Mouse (Mus musculus) hindbrain, embryonic 10.5 days (tissue): ENCODE results near the gene Sf3a2. TPM values are rescaled to one million over a fixed set of nuclear protein-coding genes. Genes with fewer than 3 reads are reported as not detected.
A peak's percentile ranks its signal among the peaks of the same experiment; 100 is the strongest.

Experiments used
- DNase-seq: peaks from one replicate; pipeline ENCODE4 v3.0.0-alpha.2; 2017; ENCODE audit warnings: low spot score
- H3K27ac ChIP-seq: fragments of 300-500 bp; sonication (generic); 2 replicates; pipeline ENCODE4 v1.5.1; 2016; ENCODE audit warnings: mild to moderate bottlenecking, moderate library complexity
- H3K27me3 ChIP-seq: fragments of 300-500 bp; sonication (generic); 2 replicates; pipeline ENCODE4 v1.6.1; 2016; ENCODE audit warnings: mild to moderate bottlenecking; ENCODE audit not compliant: poor library complexity, insufficient read depth, severe bottlenecking
- H3K36me3 ChIP-seq: fragments of 300-500 bp; sonication (generic); 2 replicates; pipeline ENCODE4 v1.6.1; 2016; ENCODE audit warnings: mild to moderate bottlenecking, moderate library complexity
- H3K4me1 ChIP-seq: fragments of 300-500 bp; sonication (generic); replicated peaks from 2 replicates; pipeline ENCODE4 v1.6.1; 2016; ENCODE audit warnings: mild to moderate bottlenecking
- H3K4me3 ChIP-seq: fragments of 300-500 bp; sonication (generic); 2 replicates; pipeline ENCODE4 v1.5.1; 2016; ENCODE audit warnings: mild to moderate bottlenecking, moderate library complexity
- H3K9me3 ChIP-seq: fragments of 300-500 bp; sonication (generic); 2 replicates; pipeline ENCODE4 v1.6.1; 2016; ENCODE audit warnings: mild to moderate bottlenecking, moderate library complexity
- WGBS: fragments of 180-500 bp; shearing (Covaris S2); methylation state at CpG from one replicate; pipeline ENCODE4 v1.1.7; 2016; 5-methylcytosine and 5-hydroxymethylcytosine counted together
- polyA plus RNA-seq: library from polyadenylated mRNA; unstranded; fragments of >200 nt; fragmentation: Nextera tagmentation; extraction: Ambion mirVana; gene quantifications from 2 replicates; pipeline ENCODE4 v1.2.1, GENCODE M21; 2016

Sf3a2 gene
- polyA plus RNA-seq, 1 experiment from 2014 or later: 119 TPM

- Histone ChIP-seq H3K27me3 (no peaks in the 10 kb centered on the region), H3K36me3 (peaks cover 35% of the 10 kb centered on the region), H3K9me3 (no peaks in the 10 kb centered on the region), H3K4me3 (no peak overlapping the region), H3K4me1 (peaks cover 55% of the 10 kb centered on the region), H3K27ac (no peak overlapping the region)
- DNase-seq: no peak
- WGBS: 87% methylated on average over 4 of the region's 4 CpGs
These were observed 37.1 kb upstream of the Sf3a2 start for GRCm38 (mm10) chr10:80760596-80761524.

- peaks cover 45% of the 10 kb centered on the region for H3K36me3 ChIP-seq
- peaks cover 53% of the 10 kb centered on the region for H3K4me1 ChIP-seq
- H3K27ac ChIP-seq: no peak overlapping the region
- no peaks in the 10 kb centered on the region for H3K9me3 ChIP-seq
- no peak for DNase-seq
- 75% methylated on average over 3 of the region's 3 CpGs for WGBS
- H3K27me3 ChIP-seq: no peaks in the 10 kb centered on the region
- no peak overlapping the region for H3K4me3 ChIP-seq
These were observed 36.2 kb upstream of the Sf3a2 start for GRCm38 (mm10) chr10:80761821-80762220.

DNA sequence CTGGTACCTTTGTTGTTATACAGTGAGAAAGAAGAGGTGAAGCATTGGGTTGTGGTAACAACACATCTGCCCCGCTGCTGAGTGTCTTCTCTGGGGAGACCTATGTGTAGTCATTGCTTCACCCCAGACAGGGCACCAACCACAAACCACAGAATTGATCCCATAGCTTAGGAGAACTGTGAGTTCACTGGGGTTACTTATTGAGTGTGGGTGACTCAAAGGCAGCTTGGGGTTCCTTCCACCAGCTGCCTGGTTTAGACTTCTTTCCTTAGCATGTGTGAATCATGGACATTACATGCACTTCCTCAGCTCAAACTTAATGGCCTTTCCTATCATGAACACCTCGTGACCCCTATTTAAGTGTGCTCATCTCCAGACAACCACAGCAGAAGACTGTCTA lies 34.5 kb upstream of the Sf3a2 start:
- peaks cover 60% of the 10 kb centered on the region for H3K36me3 ChIP-seq
- H3K27me3 ChIP-seq: no peaks in the 10 kb centered on the region
- 88% methylated on average over 2 of the region's 2 CpGs for WGBS

DNA sequence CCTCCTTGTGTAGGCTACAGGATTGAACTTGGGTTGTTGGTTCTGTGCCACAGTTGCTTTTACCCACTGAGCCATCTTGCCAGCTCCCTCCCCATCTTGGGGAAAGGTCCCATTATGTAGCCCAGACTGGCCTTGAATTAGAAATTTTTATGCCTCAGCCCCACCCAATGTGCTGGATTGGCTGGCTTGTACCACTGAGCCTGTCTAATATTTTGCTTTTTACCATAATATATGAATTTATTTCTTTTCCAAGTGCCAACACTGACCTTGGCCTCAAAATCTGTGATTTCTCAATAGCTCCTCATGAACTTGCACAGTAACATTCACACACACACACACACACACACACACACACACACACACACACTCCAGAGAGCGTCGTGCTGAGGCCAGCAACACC lies 32.3 kb upstream of the Sf3a2 start:
- WGBS: 89% methylated on average over 2 of the region's 2 CpGs
- peaks cover 16% of the 10 kb centered on the region for H3K4me1 ChIP-seq
- no peak overlapping the region for H3K27ac ChIP-seq
- peaks cover 82% of the 10 kb centered on the region for H3K36me3 ChIP-seq
- no peak overlapping the region for H3K4me3 ChIP-seq
- H3K27me3 ChIP-seq: no peaks in the 10 kb centered on the region
- no peaks in the 10 kb centered on the region for H3K9me3 ChIP-seq
- no peak for DNase-seq

More for the DNA sequence above, 34.5 kb upstream of the Sf3a2 start:
- peaks cover 36% of the 10 kb centered on the region for H3K4me1 ChIP-seq
- H3K4me3 ChIP-seq: no peak overlapping the region
- no peaks in the 10 kb centered on the region for H3K9me3 ChIP-seq
- no peak for DNase-seq
- no peak overlapping the region for H3K27ac ChIP-seq

DNA sequence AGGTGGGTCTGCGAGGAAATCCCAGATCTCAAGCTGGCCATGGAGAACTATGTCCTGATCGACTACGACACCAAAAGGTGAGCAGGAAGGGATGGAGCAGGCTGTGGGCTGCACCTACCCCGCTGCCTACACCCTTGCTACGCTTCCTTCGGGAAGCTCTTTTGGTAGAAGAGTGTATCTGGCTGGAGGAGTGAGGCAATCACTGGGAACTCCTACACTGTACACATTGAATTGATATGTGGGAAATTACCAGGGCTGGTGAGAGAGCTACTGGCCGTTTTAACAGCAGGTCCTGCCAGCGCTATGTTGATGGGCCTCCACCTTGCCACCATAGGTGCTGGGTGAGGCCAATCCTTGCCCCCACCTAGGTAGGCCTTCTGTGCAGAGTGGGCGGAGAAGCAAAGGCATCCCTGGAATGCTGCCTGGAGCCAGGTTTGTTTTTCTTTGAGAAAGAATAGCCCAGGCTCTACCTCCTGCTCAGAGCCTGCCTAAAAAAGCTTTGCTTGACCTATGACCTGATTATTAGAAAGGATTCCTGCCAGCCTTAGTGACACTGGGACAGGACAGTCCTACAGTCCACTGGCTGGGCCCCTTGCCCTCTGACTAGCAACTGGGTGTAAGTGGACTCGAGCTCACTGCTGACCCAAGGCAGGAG lies 31.7 kb upstream of the Sf3a2 start:
- 76% methylated on average over 10 of the region's 10 CpGs for WGBS
- Histone ChIP-seq H3K4me3 (no peak overlapping the region), H3K27me3 (no peaks in the 10 kb centered on the region), H3K27ac (no peak overlapping the region), H3K9me3 (no peaks in the 10 kb centered on the region), H3K4me1 (peaks cover 12% of the 10 kb centered on the region), H3K36me3 (peaks cover 88% of the 10 kb centered on the region)
- no peak for DNase-seq

DNA sequence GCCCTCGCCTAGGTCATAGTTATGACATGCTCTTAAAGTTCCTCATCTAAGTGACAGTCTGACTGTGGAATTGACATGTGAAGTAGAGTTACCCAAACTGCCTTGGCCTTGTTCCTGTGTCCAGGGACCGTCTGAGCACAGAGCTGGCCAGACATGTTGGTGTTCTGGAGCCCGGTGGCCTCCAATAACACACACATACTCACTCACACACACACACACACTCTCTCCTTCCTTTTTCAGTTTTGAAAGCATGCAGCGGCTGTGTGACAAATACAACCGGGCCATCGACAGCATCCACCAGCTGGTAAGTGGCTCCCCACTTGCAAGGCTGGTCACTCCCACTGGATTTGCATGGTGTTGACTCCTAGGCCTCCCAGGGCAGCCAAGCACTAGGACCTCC lies 29.6 kb upstream of the Sf3a2 start:
- peaks cover 99% of the 10 kb centered on the region for H3K36me3 ChIP-seq
- H3K27ac ChIP-seq: no peak overlapping the region
- no peak for DNase-seq
- no peak overlapping the region for H3K4me3 ChIP-seq
- no peaks in the 10 kb centered on the region for H3K9me3 ChIP-seq
- 88% methylated on average over 6 of the region's 6 CpGs for WGBS
- peaks cover 7% of the 10 kb centered on the region for H3K4me1 ChIP-seq
- H3K27me3 ChIP-seq: no peaks in the 10 kb centered on the region

GRCm38 (mm10) chr10:80773816-80774215 lies 24.2 kb upstream of the Sf3a2 start:
- 89% methylated on average over 5 of the region's 5 CpGs for WGBS
- Histone ChIP-seq H3K36me3 (peaks cover 100% of the 10 kb centered on the region), H3K4me1 (peaks cover 8% of the 10 kb centered on the region; the same call in 1 of the 2 replicates), H3K27ac (no peak overlapping the region), H3K27me3 (no peaks in the 10 kb centered on the region), H3K9me3 (no peaks in the 10 kb centered on the region), H3K4me3 (no peak overlapping the region)
- no peak for DNase-seq

DNA sequence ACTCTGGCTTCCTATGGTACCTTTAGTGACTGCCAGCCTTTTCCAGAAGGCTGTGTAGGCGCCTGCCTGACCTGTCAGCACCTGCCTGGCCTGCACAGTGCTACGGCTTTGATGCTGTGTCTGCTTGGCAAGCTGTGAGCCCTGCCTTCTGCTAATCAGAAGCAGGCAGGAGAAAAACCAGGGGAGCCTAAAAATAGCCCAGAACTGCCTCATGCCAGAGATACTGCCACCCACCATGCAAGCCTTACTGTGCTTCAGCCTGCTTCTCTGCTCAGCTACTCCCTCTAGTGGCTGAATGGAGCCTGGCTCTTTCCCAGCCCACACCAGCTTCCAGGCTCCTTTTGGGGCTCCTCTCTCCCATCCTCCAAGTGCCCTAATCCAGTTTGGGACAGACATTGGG lies 23.4 kb upstream of the Sf3a2 start:
- Histone ChIP-seq H3K36me3 (peaks cover 100% of the 10 kb centered on the region), H3K9me3 (no peaks in the 10 kb centered on the region), H3K27ac (no peak overlapping the region), H3K4me1 (peaks cover 8% of the 10 kb centered on the region; the same call in 1 of the 2 replicates), H3K27me3 (no peaks in the 10 kb centered on the region), H3K4me3 (no peak overlapping the region)
- DNase-seq: peak; percentile 73
- 64% methylated on average over 2 of the region's 2 CpGs for WGBS

- peaks cover 8% of the 10 kb centered on the region; the same call in 1 of the 2 replicates for H3K4me1 ChIP-seq
- no peak overlapping the region for H3K4me3 ChIP-seq
- WGBS: 91% methylated on average over 4 of the region's 4 CpGs
These were observed 23.0 kb upstream of the Sf3a2 start for GRCm38 (mm10) chr10:80774981-80775380.

GRCm38 (mm10) chr10:80775731-80776130 lies 22.3 kb upstream of the Sf3a2 start:
- no peak overlapping the region for H3K4me3 ChIP-seq
- no peaks in the 10 kb centered on the region for H3K27me3 ChIP-seq
- no peak overlapping the region for H3K27ac ChIP-seq
- H3K36me3 ChIP-seq: peaks cover 100% of the 10 kb centered on the region
- no peak for DNase-seq
- 89% methylated on average over 4 of the region's 4 CpGs for WGBS
- no peaks in the 10 kb centered on the region for H3K9me3 ChIP-seq
- peaks cover 8% of the 10 kb centered on the region; the same call in 1 of the 2 replicates for H3K4me1 ChIP-seq

More at GRCm38 (mm10) chr10:80774981-80775380, 23.0 kb upstream of the Sf3a2 start:
- Histone ChIP-seq H3K36me3 (peaks cover 100% of the 10 kb centered on the region), H3K27ac (no peak overlapping the region), H3K9me3 (no peaks in the 10 kb centered on the region), H3K27me3 (no peaks in the 10 kb centered on the region)
- DNase-seq: no peak

- peaks cover 100% of the 10 kb centered on the region for H3K36me3 ChIP-seq
These were observed 21.6 kb upstream of the Sf3a2 start for GRCm38 (mm10) chr10:80776358-80776869.

GRCm38 (mm10) chr10:80777123-80777522 lies 20.9 kb upstream of the Sf3a2 start:
- H3K9me3 ChIP-seq: no peaks in the 10 kb centered on the region
- no peak overlapping the region for H3K4me3 ChIP-seq
- H3K27me3 ChIP-seq: no peaks in the 10 kb centered on the region
- 93% methylated on average over 5 of the region's 5 CpGs for WGBS
- H3K36me3 ChIP-seq: peaks cover 100% of the 10 kb centered on the region
- no peak for DNase-seq
- no peak overlapping the region for H3K27ac ChIP-seq
- peaks cover 8% of the 10 kb centered on the region; the same call in 1 of the 2 replicates for H3K4me1 ChIP-seq

More at GRCm38 (mm10) chr10:80776358-80776869, 21.6 kb upstream of the Sf3a2 start:
- H3K4me1 ChIP-seq: peaks cover 8% of the 10 kb centered on the region; the same call in 1 of the 2 replicates
- 87% methylated on average over 6 of the region's 6 CpGs for WGBS
- DNase-seq: no peak
- H3K27ac ChIP-seq: no peak overlapping the region
- H3K9me3 ChIP-seq: no peaks in the 10 kb centered on the region
- no peaks in the 10 kb centered on the region for H3K27me3 ChIP-seq
- no peak overlapping the region for H3K4me3 ChIP-seq

DNA sequence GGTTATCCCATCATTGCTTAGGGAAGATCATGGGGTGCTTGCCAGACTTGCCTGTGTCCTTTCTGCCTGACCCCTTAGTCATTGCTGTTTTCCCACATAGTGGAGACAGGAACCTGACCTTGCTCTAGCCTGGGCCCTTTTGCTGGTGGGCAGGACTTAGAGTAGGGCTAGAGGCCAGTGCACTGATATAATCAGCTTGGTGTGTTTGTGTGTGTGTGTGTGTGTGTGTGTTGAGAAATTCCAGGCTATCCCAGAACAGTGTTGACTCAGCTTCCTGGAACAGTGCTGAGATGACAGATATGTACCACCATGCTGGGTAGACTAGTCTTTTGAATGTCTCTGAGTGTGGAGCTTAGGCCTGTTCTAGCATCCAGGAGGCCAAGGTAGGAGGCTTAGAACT lies 18.4 kb upstream of the Sf3a2 start:
- Histone ChIP-seq H3K9me3 (no peaks in the 10 kb centered on the region), H3K4me3 (no peak overlapping the region), H3K27me3 (no peaks in the 10 kb centered on the region), H3K27ac (no peak overlapping the region), H3K4me1 (peaks cover 5% of the 10 kb centered on the region), H3K36me3 (peaks cover 100% of the 10 kb centered on the region)
- DNase-seq: no peak
